Mouse (Mus musculus) liver, adult 2 months (tissue): ENCODE data around the gene Cntn3. TPM values are rescaled to one million over a fixed set of nuclear protein-coding genes. Genes with fewer than 3 reads are reported as not detected.
"Not testable (repeated sequence)": the region's sequence is repeated elsewhere in the genome, so short reads cannot be mapped to it uniquely, and the experiment has no call there.

Experiments used
- DNase-seq: peaks from one replicate; pipeline ENCODE4 v3.0.0-alpha.2; 2011; ENCODE audit warnings: low read depth, low spot score; ENCODE audit errors: extremely low read depth
- H3K27ac ChIP-seq: fragments of 200-500 bp; replicated peaks from 2 replicates; pipeline ENCODE4 v1.5.1; 2012; ENCODE audit warnings: low read depth, mild to moderate bottlenecking, control low read depth, inconsistent platforms, low read length; ENCODE audit not compliant: insufficient read depth
- H3K27me3 ChIP-seq: fragments of 200-500 bp; 2 replicates; pipeline ENCODE4 v1.6.1; 2012; ENCODE audit warnings: mild to moderate bottlenecking, moderate library complexity, low read length, inconsistent platforms; ENCODE audit not compliant: control insufficient read depth, insufficient read depth
- H3K36me3 ChIP-seq: fragments of 200-500 bp; 2 replicates; pipeline ENCODE4 v1.6.1; 2012; ENCODE audit warnings: low read length, inconsistent platforms; ENCODE audit not compliant: control insufficient read depth, insufficient read depth
- H3K4me1 ChIP-seq: fragments of 200-500 bp; 2 replicates; pipeline ENCODE4 v1.6.1; 2011; ENCODE audit warnings: low read length; ENCODE audit not compliant: control insufficient read depth, insufficient read depth
- H3K4me3 ChIP-seq: fragments of 200-500 bp; 2 replicates; pipeline ENCODE4 v1.5.1; 2011; ENCODE audit warnings: low read depth, mild to moderate bottlenecking, control low read depth, low read length, moderate library complexity; ENCODE audit not compliant: insufficient read depth
- H3K79me2 ChIP-seq: fragments of 200-500 bp; 2 replicates; pipeline ENCODE4 v1.6.1; 2012; ENCODE audit warnings: inconsistent platforms, mild to moderate bottlenecking, low read length, moderate library complexity; ENCODE audit not compliant: control insufficient read depth, insufficient read depth
- H3K9ac ChIP-seq: fragments of 200-500 bp; 2 replicates; pipeline ENCODE4 v1.6.1; 2012; ENCODE audit warnings: low read depth, mild to moderate bottlenecking, control low read depth, inconsistent platforms, low read length
- CTCF ChIP-seq: fragments of 200-500 bp; IDR thresholded peaks from 2 replicates; pipeline ENCODE4 v1.5.1; 2011; ENCODE audit warnings: low read depth, low read length, control low read depth
- POLR2A ChIP-seq: fragments of 200-500 bp; IDR thresholded peaks from 2 replicates; pipeline ENCODE4 v1.6.1; 2011; ENCODE audit warnings: low read length, control low read depth; ENCODE audit not compliant: insufficient read depth; ENCODE audit errors: extremely low read depth
- whole genome bisulfite sequencing: fragments of 180-500 bp; shearing (Covaris S2); methylation state at CpG from one replicate; pipeline ENCODE4 v1.1.7; 2018; 5-methylcytosine and 5-hydroxymethylcytosine counted together
- polyA plus RNA-seq: library from polyadenylated mRNA; depleted of rRNA; stranded (reverse); fragments of >200 nt; gene quantifications from 2 replicates; pipeline ENCODE4 v1.2.3, GENCODE M21; 2012; rRNA removed
- total RNA-seq: library from RNA; depleted of rRNA; stranded (reverse); fragments of >200 nt; gene quantifications from 2 replicates; pipeline ENCODE4 v1.2.3, GENCODE M21; 2014; rRNA removed

The Cntn3 gene
- total RNA-seq (not detected in 2 replicates), polyA plus RNA-seq (not detected in 2 replicates)

GRCm38 (mm10) chr6:102573001-102573400 lies at the start of gene Cntn3:
TSS of gene Cntn3 (minus strand) at chr6:102573101.
- not testable (repeated sequence) for H3K27ac ChIP-seq, H3K4me3 ChIP-seq, H3K27me3 ChIP-seq, H3K79me2 ChIP-seq, H3K36me3 ChIP-seq, H3K4me1 ChIP-seq, DNase-seq, H3K9ac ChIP-seq
- WGBS, result 94% methylated on average over 5 of the region's 20 CpGs

- DNase-seq, result no peak
- 62% methylated on average over 2 of the region's 2 CpGs for WGBS
- Histone ChIP-seq H3K79me2 (no peaks in the 10 kb centered on the region), H3K36me3 (no peaks in the 10 kb centered on the region), H3K4me1 (no peaks in the 10 kb centered on the region), H3K9ac (no peak overlapping the region), H3K27ac (no peak overlapping the region), H3K27me3 (no peaks in the 10 kb centered on the region), H3K4me3 (no peak overlapping the region)
- TF ChIP-seq POLR2A (no peak), CTCF (no peak)
Observed at GRCm38 (mm10) chr6:102600773-102601172, 27.9 kb upstream of the Cntn3 start.

DNA sequence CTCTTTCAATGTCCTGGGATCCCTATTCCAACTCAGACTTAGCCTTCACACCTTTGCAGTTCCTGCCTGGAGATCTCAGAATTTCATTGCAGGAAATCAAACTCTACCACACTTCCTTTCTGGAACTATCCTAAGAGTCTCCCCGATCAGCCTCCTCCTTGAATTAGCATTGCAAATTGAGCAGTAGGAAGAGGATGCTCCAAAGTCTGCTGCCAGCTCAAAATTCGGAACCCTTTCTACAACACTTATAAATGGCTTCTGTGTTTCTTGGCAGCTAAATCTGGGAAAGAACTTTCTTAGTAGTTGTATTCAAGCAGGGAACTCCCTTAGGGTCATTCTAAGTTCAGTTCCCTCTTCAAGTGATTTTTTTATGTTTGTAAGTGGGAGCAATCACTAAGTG lies 24.9 kb upstream of the Cntn3 start:
- Histone ChIP-seq H3K4me3 (no peak overlapping the region), H3K4me1 (no peaks in the 10 kb centered on the region), H3K27me3 (no peaks in the 10 kb centered on the region), H3K79me2 (no peaks in the 10 kb centered on the region), H3K27ac (no peak overlapping the region), H3K9ac (no peak overlapping the region), H3K36me3 (no peaks in the 10 kb centered on the region)
- no peak for DNase-seq
- 69% methylated on average over 2 of the region's 2 CpGs for WGBS
- TF ChIP-seq POLR2A, result no peak
- no peak for TF ChIP-seq CTCF

- no peaks in the 10 kb centered on the region for H3K79me2 ChIP-seq
- H3K4me1 ChIP-seq, result no peaks in the 10 kb centered on the region
- H3K9ac ChIP-seq, result no peak overlapping the region
- 86% methylated on average over 4 of the region's 4 CpGs for WGBS
- H3K4me3 ChIP-seq, result no peak overlapping the region
- H3K27ac ChIP-seq, result no peak overlapping the region
- no peak for TF ChIP-seq POLR2A
- TF ChIP-seq CTCF, result no peak
- DNase-seq, result no peak
- H3K36me3 ChIP-seq, result no peaks in the 10 kb centered on the region
- no peaks in the 10 kb centered on the region for H3K27me3 ChIP-seq
Observed at GRCm38 (mm10) chr6:102590151-102590550, 17.2 kb upstream of the Cntn3 start.

GRCm38 (mm10) chr6:102589311-102589710 lies 16.4 kb upstream of the Cntn3 start:
- Histone ChIP-seq H3K4me1 (no peaks in the 10 kb centered on the region), H3K36me3 (no peaks in the 10 kb centered on the region), H3K27ac (no peak overlapping the region), H3K9ac (no peak overlapping the region), H3K79me2 (no peaks in the 10 kb centered on the region), H3K4me3 (no peak overlapping the region), H3K27me3 (no peaks in the 10 kb centered on the region)
- 39% methylated on average over 4 of the region's 4 CpGs for WGBS
- TF ChIP-seq POLR2A (no peak), CTCF (no peak)
- no peak for DNase-seq

- Histone ChIP-seq H3K27me3 (no peaks in the 10 kb centered on the region), H3K36me3 (no peaks in the 10 kb centered on the region), H3K9ac (no peak overlapping the region), H3K4me3 (no peak overlapping the region), H3K27ac (no peak overlapping the region), H3K4me1 (no peaks in the 10 kb centered on the region), H3K79me2 (no peaks in the 10 kb centered on the region)
- no peak for DNase-seq
- TF ChIP-seq CTCF (no peak), POLR2A (no peak)
Observed at GRCm38 (mm10) chr6:102586056-102586455, 13.2 kb upstream of the Cntn3 start.
